Mouse (Mus musculus) ES-E14 (cell line): ENCODE data around the gene Mum1. TPM values are rescaled to one million over a fixed set of nuclear protein-coding genes. Genes with fewer than 3 reads are reported as not detected.
A peak's percentile ranks its signal among the peaks of the same experiment; 100 is the strongest.

Experiments used
- DNase-seq: peaks from one replicate; pipeline ENCODE4 v3.0.0-alpha.2; 2013; ENCODE audit warnings: low read depth, low spot score
- H3K27ac ChIP-seq: 2 replicates; pipeline ENCODE4 v1.5.1; 2012; ENCODE audit warnings: low read depth, mild to moderate bottlenecking, low read length, moderate library complexity, mixed read lengths; ENCODE audit not compliant: poor library complexity, insufficient read depth, severe bottlenecking
- H3K36me3 ChIP-seq: 2 replicates; pipeline ENCODE4 v1.6.1; 2012; ENCODE audit warnings: mild to moderate bottlenecking, low read length, moderate library complexity, mixed read lengths; ENCODE audit not compliant: control insufficient read depth, poor library complexity, insufficient read depth, severe bottlenecking
- H3K4me1 ChIP-seq, 2 experiments: fragments of 150-350 bp in 1 of 2; sonication (generic) in 1 of 2; 2 replicates each; pipeline ENCODE4 v1.6.1; 2012; ENCODE audit warnings: low read length in 2 of 2, mild to moderate bottlenecking in 1 of 2, mixed read lengths in 1 of 2; ENCODE audit not compliant: control insufficient read depth in 2 of 2, insufficient read depth in 2 of 2, poor library complexity in 1 of 2
- H3K4me3 ChIP-seq, 2 experiments: fragments of 150-350 bp in 1 of 2; sonication (generic) in 1 of 2; 2 replicates each; pipeline ENCODE4 v1.5.1; 2012; ENCODE audit warnings: low read length in 2 of 2, low read depth in 1 of 2, mild to moderate bottlenecking in 1 of 2, mixed read lengths in 1 of 2; ENCODE audit not compliant: insufficient read depth in 1 of 2, poor library complexity in 1 of 2, severe bottlenecking in 1 of 2
- H3K9ac ChIP-seq: 2 replicates; pipeline ENCODE4 v1.6.1; 2012; ENCODE audit warnings: low read depth, mild to moderate bottlenecking, low read length, mixed read lengths; ENCODE audit not compliant: poor library complexity, insufficient read depth, severe bottlenecking
- H3K9me3 ChIP-seq: fragments of 150-350 bp; sonication (generic); 2 replicates; pipeline ENCODE4 v1.6.1; 2012; ENCODE audit warnings: low read depth, mild to moderate bottlenecking, low read length; ENCODE audit not compliant: control insufficient read depth, insufficient read depth
- CHD2 ChIP-seq: IDR thresholded peaks from 2 replicates; pipeline ENCODE4 v1.6.1; 2014; ENCODE audit warnings: mild to moderate bottlenecking, low read depth, low read length, inconsistent platforms
- HCFC1 ChIP-seq: IDR thresholded peaks from 2 replicates; pipeline ENCODE4 v1.6.1; 2012; ENCODE audit warnings: low read length, inconsistent platforms, borderline replicate concordance; ENCODE audit not compliant: insufficient read depth
- MAFK ChIP-seq: IDR thresholded peaks from 2 replicates; pipeline ENCODE4 v1.6.1; 2014; ENCODE audit warnings: mild to moderate bottlenecking, low read depth, low read length, inconsistent platforms; ENCODE audit not compliant: insufficient read depth
- ZC3H11A ChIP-seq: IDR thresholded peaks from 2 replicates; pipeline ENCODE4 v1.6.1; 2012; ENCODE audit warnings: low read depth, mild to moderate bottlenecking, inconsistent platforms, low read length, borderline replicate concordance
- ZNF384 ChIP-seq: IDR thresholded peaks from 2 replicates; pipeline ENCODE4 v1.6.1; 2012; ENCODE audit warnings: low read depth, low read length, inconsistent platforms
- in situ Hi-C, 2 experiments: fragments of 600-800 bp; cut with MboI; formaldehyde crosslinking; loops; one replicate each; pipeline ENCODE4 v1.15.1; 2025; ENCODE audit warnings: low sequenced_read_pairs in 2 of 2, inconsistent platforms in 1 of 2; ENCODE audit not compliant: unreplicated experiment in 2 of 2
- total RNA-seq: library from RNA; depleted of rRNA; stranded (reverse); fragments of 300-350 nt; gene quantifications from 2 replicates; pipeline ENCODE4 v1.2.3, GENCODE M21; 2012

Gene Mum1
- total RNA-seq, 1 experiment: 80.8 TPM

GRCm38 (mm10) chr10:80261585-80261968 lies 35.3 kb downstream of the Mum1 start:
- H3K36me3 ChIP-seq: peaks cover 22% of the 10 kb centered on the region; the same call in 1 of the 2 replicates
- peak overlapping the region; percentile 83; the same call in 1 of the 2 replicates for H3K9ac ChIP-seq
- H3K9me3 ChIP-seq: no peaks in the 10 kb centered on the region
- peak; percentile 91 for DNase-seq
- H3K27ac ChIP-seq: peak overlapping the region; percentile 65; the same call in 1 of the 2 replicates
- in situ Hi-C loops: no loop called here
- H3K4me1 ChIP-seq: peaks cover 0 to 8% of the 10 kb centered on the region in 2 experiments; a peak in 2 of 4 replicates
- H3K4me3 ChIP-seq: peak overlapping the region; percentile 68 to 86
- TF ChIP-seq ZNF384 (no peak), ZC3H11A (no peak), MAFK (no peak), HCFC1 (no peak), CHD2 (no peak)

- Histone ChIP-seq H3K4me3 (peak overlapping the region; percentile 68 to 86), H3K27ac (no peak overlapping the region), H3K9ac (peak overlapping the region; percentile 83; the same call in 1 of the 2 replicates), H3K9me3 (no peaks in the 10 kb centered on the region), H3K36me3 (peaks cover 21% of the 10 kb centered on the region), H3K4me1 (peaks cover 0 to 8% of the 10 kb centered on the region in 2 experiments; a peak in 2 of 4 replicates)
- no peak for TF ChIP-seq ZC3H11A
- no peak for TF ChIP-seq HCFC1
- TF ChIP-seq ZNF384: no peak
- TF ChIP-seq CHD2: no peak
- TF ChIP-seq MAFK: no peak
- no peak for DNase-seq
- in situ Hi-C loops: no loop called here
Observed at GRCm38 (mm10) chr10:80262169-80262568, 35.9 kb downstream of the Mum1 start.

- Histone ChIP-seq H3K27ac (no peak overlapping the region), H3K9me3 (no peaks in the 10 kb centered on the region), H3K9ac (no peak overlapping the region), H3K36me3 (peaks cover 24% of the 10 kb centered on the region), H3K4me3 (no peak overlapping the region), H3K4me1 (peaks cover 0 to 10% of the 10 kb centered on the region in 2 experiments; a peak in 2 of 4 replicates)
- no peak for DNase-seq
- TF ChIP-seq ZNF384 (no peak), CHD2 (no peak), ZC3H11A (no peak), MAFK (no peak), HCFC1 (no peak)
- in situ Hi-C loops: no loop called here
Observed at GRCm38 (mm10) chr10:80262776-80263365, 36.6 kb downstream of the Mum1 start.

GRCm38 (mm10) chr10:80264341-80265148 lies 38.3 kb downstream of the Mum1 start:
- Histone ChIP-seq H3K9ac (peak overlapping the region; percentile 96), H3K36me3 (peaks cover 15% of the 10 kb centered on the region), H3K27ac (peak overlapping the region; percentile 64), H3K4me3 (peak overlapping the region; percentile 93 to 98), H3K4me1 (peaks cover 0 to 10% of the 10 kb centered on the region in 2 experiments; a peak in 2 of 4 replicates), H3K9me3 (no peaks in the 10 kb centered on the region)
- TF ChIP-seq HCFC1 (peak; percentile 95), ZC3H11A (no peak), CHD2 (no peak), MAFK (no peak)
- in situ Hi-C loops: no loop called here
- peak; percentile 94 for DNase-seq
